Mouse (Mus musculus): ENCODE measurements around the gene Gm6370. TPM values are rescaled to one million over a fixed set of nuclear protein-coding genes. Genes with fewer than 3 reads are reported as not detected.
"Not testable (repeated sequence)": the region's sequence is repeated elsewhere in the genome, so short reads cannot be mapped to it uniquely, and the experiment has no call there.

The Gm6370 gene
- polyA plus RNA-seq, 1 experiment from 2014 or later, result not detected

DNA sequence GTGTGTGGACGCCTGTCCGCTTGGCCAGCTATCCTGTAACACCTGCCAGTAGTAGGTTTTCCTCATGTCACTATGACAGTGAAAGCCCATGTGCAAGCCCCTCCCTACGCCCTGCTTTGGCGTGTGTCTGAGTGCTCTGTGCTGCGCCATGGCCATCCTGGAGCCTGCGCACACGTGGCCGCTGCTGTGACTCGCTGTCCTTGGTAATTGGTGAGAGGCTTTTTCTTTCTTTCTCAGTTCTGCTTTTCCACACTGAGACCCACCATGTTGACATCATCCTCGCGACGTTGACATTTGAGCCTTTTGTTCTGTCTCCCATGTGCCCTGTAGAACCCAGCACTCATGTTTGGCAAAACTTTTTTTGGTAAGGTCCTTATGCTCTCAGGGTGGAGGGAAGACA is 19.3 kb upstream of the Gm6370 start:
- H3K4me2 ChIP-seq (replicated peaks; ENCODE audit: low read depth, low read length), result no peak overlapping the region
- no peaks in the 10 kb centered on the region for H3K27me3 ChIP-seq (ENCODE audit: insufficient read depth, low read length)
- WGBS, result 89% methylated on average over 12 of the region's 12 CpGs
- H3K27ac ChIP-seq (ENCODE audit: low read length), result no peak overlapping the region
- H3K9ac ChIP-seq (replicated peaks; ENCODE audit: low read length), result no peak overlapping the region
- no peak for ATAC-seq (ENCODE audit: low FRiP score, low TSS enrichment)
- no peaks in the 10 kb centered on the region for H3K9me3 ChIP-seq (ENCODE audit: low read length)
- no peak overlapping the region for H3K4me3 ChIP-seq (ENCODE audit: low read length)
- no peaks in the 10 kb centered on the region for H3K36me3 ChIP-seq (ENCODE audit: insufficient read depth, low read length)
- no peaks in the 10 kb centered on the region for H3K4me1 ChIP-seq (ENCODE audit: insufficient read depth, low read length)

DNA sequence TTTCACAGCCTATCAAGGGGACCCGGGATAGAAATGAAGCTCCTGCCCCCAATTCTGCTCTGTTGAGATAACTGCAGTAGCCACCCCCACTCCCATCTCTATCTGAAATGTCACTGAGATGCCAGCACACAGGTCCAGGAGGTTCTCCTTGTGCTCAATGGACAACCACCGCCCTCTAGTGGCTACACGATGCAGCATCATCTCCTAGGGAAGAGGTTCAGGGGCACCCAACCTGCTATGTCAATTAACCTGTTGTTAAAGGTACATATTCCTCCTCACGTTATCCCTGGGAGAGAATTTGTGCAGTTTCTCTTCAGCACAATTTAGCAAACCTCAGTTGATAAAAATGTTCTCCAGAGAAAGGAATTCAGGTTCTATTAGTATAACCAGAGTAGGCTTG is 11.6 kb upstream of the Gm6370 start:
- H3K27me3 ChIP-seq (ENCODE audit: insufficient read depth, low read length); H3K9ac ChIP-seq (replicated peaks; ENCODE audit: low read length); H3K27ac ChIP-seq (ENCODE audit: low read length); H3K4me2 ChIP-seq (replicated peaks; ENCODE audit: low read depth, low read length); ATAC-seq (ENCODE audit: low FRiP score, low TSS enrichment); H3K4me3 ChIP-seq (ENCODE audit: low read length); H3K4me1 ChIP-seq (ENCODE audit: insufficient read depth, low read length); H3K36me3 ChIP-seq (ENCODE audit: insufficient read depth, low read length); H3K9me3 ChIP-seq (ENCODE audit: low read length): not testable (repeated sequence)
- WGBS, result 12% methylated on average over 4 of the region's 4 CpGs

DNA sequence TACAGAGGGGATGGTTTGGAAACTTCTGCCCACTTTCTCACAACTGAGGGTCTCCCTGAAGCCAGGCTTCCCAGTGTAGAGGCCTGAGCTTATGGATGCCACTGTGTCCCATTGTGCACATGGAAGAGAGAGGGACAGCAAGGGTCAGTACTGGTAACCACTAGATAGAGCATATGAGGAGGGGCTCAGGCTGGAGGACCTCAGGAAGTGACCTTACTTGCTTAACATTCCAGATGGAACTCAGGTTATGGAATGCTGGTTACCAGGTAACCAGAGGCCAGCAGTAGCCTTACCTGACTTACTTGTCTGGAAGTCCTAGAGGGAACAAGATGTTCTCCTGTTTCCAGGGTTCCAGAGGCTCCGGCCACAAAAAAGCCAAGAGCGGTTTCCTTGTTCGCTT is 9.5 kb upstream of the Gm6370 start, which contains the start of gene Gm6408:
Gene Gm6408 (plus strand): TSS at position 301 of the 400 bp plus-strand sequence.
- not testable (repeated sequence) for H3K4me1 ChIP-seq (ENCODE audit: insufficient read depth, low read length); H3K27ac ChIP-seq (ENCODE audit: low read length); H3K9me3 ChIP-seq (ENCODE audit: low read length); H3K4me3 ChIP-seq (ENCODE audit: low read length); H3K4me2 ChIP-seq (replicated peaks; ENCODE audit: low read depth, low read length); H3K9ac ChIP-seq (replicated peaks; ENCODE audit: low read length); ATAC-seq (ENCODE audit: low FRiP score, low TSS enrichment); H3K36me3 ChIP-seq (ENCODE audit: insufficient read depth, low read length); H3K27me3 ChIP-seq (ENCODE audit: insufficient read depth, low read length)
- WGBS, result 100% methylated on average over 1 of the region's 3 CpGs

DNA sequence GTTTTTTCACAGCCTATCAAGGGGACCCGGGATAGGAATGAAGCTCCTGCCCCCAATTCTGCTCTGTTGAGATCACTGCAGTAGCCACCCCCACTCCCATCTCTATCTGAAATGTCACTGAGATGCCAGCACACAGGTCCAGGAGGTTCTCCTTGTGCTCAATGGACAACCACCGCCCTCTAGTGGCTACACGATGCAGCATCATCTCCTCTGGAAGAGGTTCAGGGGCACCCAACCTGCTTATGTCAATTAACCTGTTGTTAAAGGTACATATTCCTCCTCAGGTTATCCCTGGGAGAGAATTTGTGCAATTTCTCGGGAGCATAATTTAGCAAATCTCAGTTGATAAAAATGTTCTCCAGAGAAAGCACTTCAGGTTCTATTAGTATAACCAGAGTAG is 2.2 kb upstream of the Gm6370 start:
- not testable (repeated sequence) for H3K4me3 ChIP-seq (ENCODE audit: low read length); H3K27me3 ChIP-seq (ENCODE audit: insufficient read depth, low read length); ATAC-seq (ENCODE audit: low FRiP score, low TSS enrichment); H3K27ac ChIP-seq (ENCODE audit: low read length); H3K4me1 ChIP-seq (ENCODE audit: insufficient read depth, low read length); H3K9me3 ChIP-seq (ENCODE audit: low read length); H3K36me3 ChIP-seq (ENCODE audit: insufficient read depth, low read length); H3K4me2 ChIP-seq (replicated peaks; ENCODE audit: low read depth, low read length); H3K9ac ChIP-seq (replicated peaks; ENCODE audit: low read length)
- WGBS, result 10% methylated on average over 3 of the region's 4 CpGs

DNA sequence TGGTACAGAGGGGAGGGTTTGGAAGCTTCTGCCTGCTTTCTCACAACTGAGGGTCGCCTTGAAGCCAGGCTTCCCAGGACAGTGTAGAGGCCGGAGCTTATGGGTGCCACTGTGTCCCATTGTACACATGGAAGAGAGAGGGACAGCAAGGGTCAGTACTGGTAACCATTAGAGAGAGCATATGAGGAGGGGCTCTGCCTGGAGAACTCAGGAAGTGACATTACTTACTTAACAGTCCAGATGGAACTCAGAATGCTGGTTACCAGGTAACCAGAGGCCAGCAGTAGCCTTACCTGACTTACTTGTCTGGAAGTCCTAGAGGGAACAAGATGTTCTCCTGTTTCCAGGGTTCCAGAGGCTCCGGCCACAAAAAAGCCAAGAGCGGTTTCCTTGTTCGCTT is 10.9 kb downstream of the Gm6370 start, which contains the start of gene 4930449I24Rik:
Gene 4930449I24Rik (plus strand): TSS at position 301 of the 400 bp plus-strand sequence.
- WGBS, result no CpG with 5 or more reads among the region's 5 CpGs
- not testable (repeated sequence) for H3K9me3 ChIP-seq (ENCODE audit: low read length); H3K9ac ChIP-seq (replicated peaks; ENCODE audit: low read length); H3K4me3 ChIP-seq (ENCODE audit: low read length); H3K4me1 ChIP-seq (ENCODE audit: insufficient read depth, low read length); ATAC-seq (ENCODE audit: low FRiP score, low TSS enrichment); H3K27me3 ChIP-seq (ENCODE audit: insufficient read depth, low read length); H3K36me3 ChIP-seq (ENCODE audit: insufficient read depth, low read length); H3K27ac ChIP-seq (ENCODE audit: low read length); H3K4me2 ChIP-seq (replicated peaks; ENCODE audit: low read depth, low read length)

DNA sequence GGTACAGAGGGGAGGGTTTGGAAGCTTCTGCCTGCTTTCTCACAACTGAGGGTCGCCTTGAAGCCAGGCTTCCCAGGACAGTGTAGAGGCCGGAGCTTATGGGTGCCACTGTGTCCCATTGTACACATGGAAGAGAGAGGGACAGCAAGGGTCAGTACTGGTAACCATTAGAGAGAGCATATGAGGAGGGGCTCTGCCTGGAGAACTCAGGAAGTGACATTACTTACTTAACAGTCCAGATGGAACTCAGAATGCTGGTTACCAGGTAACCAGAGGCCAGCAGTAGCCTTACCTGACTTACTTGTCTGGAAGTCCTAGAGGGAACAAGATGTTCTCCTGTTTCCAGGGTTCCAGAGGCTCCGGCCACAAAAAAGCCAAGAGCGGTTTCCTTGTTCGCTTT is 22.7 kb downstream of the Gm6370 start, which contains the start of gene Gm3402:
Gene Gm3402 (plus strand): TSS at position 301 of the 400 bp plus-strand sequence.
- H3K4me3 ChIP-seq (ENCODE audit: low read length); H3K9me3 ChIP-seq (ENCODE audit: low read length); H3K4me1 ChIP-seq (ENCODE audit: insufficient read depth, low read length); H3K27ac ChIP-seq (ENCODE audit: low read length); H3K4me2 ChIP-seq (replicated peaks; ENCODE audit: low read depth, low read length); H3K27me3 ChIP-seq (ENCODE audit: insufficient read depth, low read length); ATAC-seq (ENCODE audit: low FRiP score, low TSS enrichment); H3K36me3 ChIP-seq (ENCODE audit: insufficient read depth, low read length); H3K9ac ChIP-seq (replicated peaks; ENCODE audit: low read length): not testable (repeated sequence)
- WGBS, result no CpG with 5 or more reads among the region's 5 CpGs

DNA sequence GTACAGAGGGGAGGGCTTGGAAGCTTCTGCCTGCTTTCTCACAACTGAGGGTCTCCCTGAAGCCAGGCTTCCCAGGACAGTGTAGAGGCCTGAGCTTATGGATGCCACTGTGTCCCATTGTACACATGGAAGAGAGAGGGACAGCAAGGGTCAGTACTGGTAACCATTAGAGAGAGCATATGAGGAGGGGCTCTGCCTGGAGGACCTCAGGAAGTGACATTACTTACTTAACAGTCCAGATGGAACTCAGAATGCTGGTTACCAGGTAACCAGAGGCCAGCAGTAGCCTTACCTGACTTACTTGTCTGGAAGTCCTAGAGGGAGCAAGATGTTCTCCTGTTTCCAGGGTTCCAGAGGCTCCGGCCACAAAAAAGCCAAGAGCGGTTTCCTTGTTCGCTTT is 34.3 kb downstream of the Gm6370 start, which contains the start of gene Gm3404:
Gene Gm3404 (plus strand): TSS at position 301 of the 400 bp plus-strand sequence.
- H3K9ac ChIP-seq (replicated peaks; ENCODE audit: low read length); H3K4me2 ChIP-seq (replicated peaks; ENCODE audit: low read depth, low read length); H3K9me3 ChIP-seq (ENCODE audit: low read length); ATAC-seq (ENCODE audit: low FRiP score, low TSS enrichment); H3K27ac ChIP-seq (ENCODE audit: low read length); H3K27me3 ChIP-seq (ENCODE audit: insufficient read depth, low read length); H3K4me3 ChIP-seq (ENCODE audit: low read length); H3K36me3 ChIP-seq (ENCODE audit: insufficient read depth, low read length); H3K4me1 ChIP-seq (ENCODE audit: insufficient read depth, low read length): not testable (repeated sequence)
- WGBS, result 100% methylated on average over 2 of the region's 3 CpGs

GRCm38 (mm10) chr5:146537347-146537746 is 46.2 kb downstream of the Gm6370 start, which contains the start of gene Gm3409:
TSS of gene Gm3409 (plus strand) at chr5:146537647.
- ATAC-seq (ENCODE audit: low FRiP score, low TSS enrichment); H3K27me3 ChIP-seq (ENCODE audit: insufficient read depth, low read length): not testable (repeated sequence)

More at GRCm38 (mm10) chr5:146537347-146537746, 46.2 kb downstream of the Gm6370 start, which contains the start of gene Gm3409:
- H3K4me2 ChIP-seq (replicated peaks; ENCODE audit: low read depth, low read length); H3K9ac ChIP-seq (replicated peaks; ENCODE audit: low read length); H3K4me3 ChIP-seq (ENCODE audit: low read length); H3K9me3 ChIP-seq (ENCODE audit: low read length); H3K4me1 ChIP-seq (ENCODE audit: insufficient read depth, low read length); H3K36me3 ChIP-seq (ENCODE audit: insufficient read depth, low read length); H3K27ac ChIP-seq (ENCODE audit: low read length): not testable (repeated sequence)
- WGBS, result no CpG with 5 or more reads among the region's 3 CpGs

Other genes with a start within 250 kb of the Gm6370 start
- gene Wasf3, start 106.4 kb upstream of the Gm6370 start, polyA plus RNA-seq (2015; fragmentation: Nextera tagmentation; extraction: Ambion mirVana), result 3.0 and 3.5 TPM in 2 replicates
- gene Gm6408, start 9.4 kb upstream of the Gm6370 start, polyA plus RNA-seq (2015; fragmentation: Nextera tagmentation; extraction: Ambion mirVana), result not detected in 2 replicates
- gene 4930449I24Rik, start 11.0 kb downstream of the Gm6370 start, polyA plus RNA-seq (2015; fragmentation: Nextera tagmentation; extraction: Ambion mirVana), result not detected in 2 replicates
- not detected in 2 replicates for gene Gm3402, start 22.8 kb downstream of the Gm6370 start, polyA plus RNA-seq (2015; fragmentation: Nextera tagmentation; extraction: Ambion mirVana)
- gene Gm3404, start 34.4 kb downstream of the Gm6370 start, polyA plus RNA-seq (2015; fragmentation: Nextera tagmentation; extraction: Ambion mirVana), result not detected in 2 replicates
- not detected in 2 replicates for gene Gm3409, start 46.3 kb downstream of the Gm6370 start, polyA plus RNA-seq (2015; fragmentation: Nextera tagmentation; extraction: Ambion mirVana)
- gene Gm3415, start 64.8 kb downstream of the Gm6370 start, polyA plus RNA-seq (2015; fragmentation: Nextera tagmentation; extraction: Ambion mirVana), result not detected in 2 replicates
- gene Gpr12, start 93.9 kb downstream of the Gm6370 start, polyA plus RNA-seq (2015; fragmentation: Nextera tagmentation; extraction: Ambion mirVana), result 0.76 and 1.1 TPM in 2 replicates